Mouse (Mus musculus): ENCODE data around the gene Sox4. TPM values are rescaled to one million over a fixed set of nuclear protein-coding genes. Genes with fewer than 3 reads are reported as not detected.
A peak's percentile ranks its signal among the peaks of the same experiment; 100 is the strongest.

The Sox4 gene
- total RNA-seq, 2 experiments from 2014 or later, result 34.8 to 35.4 TPM

- no peak for ATAC-seq (replicated peaks; ENCODE audit: poor library complexity)
These were observed 5.6 kb downstream of the Sox4 start for GRCm38 (mm10) chr13:28947740-28948441.

GRCm38 (mm10) chr13:28946565-28947135 lies 6.9 kb downstream of the Sox4 start:
- no peak for ATAC-seq (replicated peaks; ENCODE audit: poor library complexity)

GRCm38 (mm10) chr13:28945681-28946080 lies 7.8 kb downstream of the Sox4 start:
- ATAC-seq (replicated peaks; ENCODE audit: poor library complexity), result 0 out of 2 replicates have a peak, but pooled peaks have one; percentile 15

GRCm38 (mm10) chr13:28942926-28943325 lies 10.6 kb downstream of the Sox4 start:
- peak; percentile 70 for ATAC-seq (replicated peaks; ENCODE audit: poor library complexity)

GRCm38 (mm10) chr13:28941983-28942630 lies 11.4 kb downstream of the Sox4 start:
- ATAC-seq (replicated peaks; ENCODE audit: poor library complexity), result no peak

- no peak for ATAC-seq (replicated peaks; ENCODE audit: poor library complexity)
These were observed 20.1 kb downstream of the Sox4 start for GRCm38 (mm10) chr13:28933375-28933774.

- ATAC-seq (replicated peaks; ENCODE audit: poor library complexity), result no peak
These were observed 21.7 kb downstream of the Sox4 start for GRCm38 (mm10) chr13:28931776-28932175.

GRCm38 (mm10) chr13:28931266-28931665 lies 22.2 kb downstream of the Sox4 start:
- ATAC-seq (replicated peaks; ENCODE audit: poor library complexity), result no peak

GRCm38 (mm10) chr13:28930364-28930763 lies 23.1 kb downstream of the Sox4 start:
- peak; percentile 81 for ATAC-seq (replicated peaks; ENCODE audit: poor library complexity)

GRCm38 (mm10) chr13:28929936-28930335 lies 23.6 kb downstream of the Sox4 start:
- no peak for ATAC-seq (replicated peaks; ENCODE audit: poor library complexity)

GRCm38 (mm10) chr13:28923136-28923535 lies 30.4 kb downstream of the Sox4 start:
- ATAC-seq (replicated peaks; ENCODE audit: poor library complexity), result no peak

GRCm38 (mm10) chr13:28917379-28918250 lies 35.9 kb downstream of the Sox4 start:
- no peak for ATAC-seq (replicated peaks; ENCODE audit: poor library complexity)

- ATAC-seq (replicated peaks; ENCODE audit: poor library complexity), result no peak
These were observed 39.9 kb downstream of the Sox4 start for GRCm38 (mm10) chr13:28913656-28914055.

GRCm38 (mm10) chr13:28906981-28907380 lies 46.5 kb downstream of the Sox4 start:
- ATAC-seq (replicated peaks; ENCODE audit: poor library complexity), result no peak
